In the genomic region with DNA sequence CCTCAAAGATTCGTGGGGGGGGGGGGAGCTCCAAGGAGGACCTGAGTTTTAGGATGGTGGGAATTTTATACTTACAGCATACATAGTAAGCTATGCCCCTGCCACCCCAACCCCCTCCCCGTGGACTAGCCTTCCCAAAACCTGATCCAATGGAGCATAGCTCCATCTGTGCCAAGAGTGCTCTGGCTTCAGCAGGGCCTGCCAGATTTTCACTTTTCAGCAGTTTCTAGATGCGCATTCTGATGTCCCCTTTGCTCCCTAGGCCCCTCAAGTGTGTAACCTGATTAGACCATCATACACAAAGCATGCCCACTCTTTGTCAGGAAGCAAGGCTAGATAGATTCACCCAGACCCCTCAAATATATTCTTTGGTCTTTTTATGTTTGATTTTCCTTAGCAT, we compare ENCODE assay signal across 13 mouse cellular contexts. TPM values are rescaled to one million over a fixed set of nuclear protein-coding genes. Genes with fewer than 3 reads are reported as not detected.
DNase-seq lines count a peak whose midpoint lies in the region; ATAC-seq and TF ChIP-seq lines count a peak whose summit lies in the region.
"Had no signal": no experiment of that assay in that cellular context is flagged by ENCODE, and none has a peak within 500 bp of the region (broad histone marks: within the 10 kb centered on the region; RNA-seq: fewer than 3 reads in every experiment).

No protein-coding gene starts in this region.

- H3K9me3 ChIP-seq in forebrain, embryonic 14.5 days (replicated peaks; ENCODE audit: control insufficient read depth, low read length), result no peaks in the 10 kb centered on the region
- no peaks in the 10 kb centered on the region for H3K9me3 ChIP-seq in forebrain, embryonic 13.5 days (replicated peaks)
- 0 out of 2 replicates have a peak, but pooled peaks cover 3% of the 10 kb centered on the region for H3K9me3 ChIP-seq in kidney, embryonic 16.5 days (ENCODE audit: low read length)
- no peaks in the 10 kb centered on the region for H3K9me3 ChIP-seq in embryonic facial prominence, embryonic 12.5 days
- no peaks in the 10 kb centered on the region for H3K9me3 ChIP-seq in hindbrain, postnatal 0 days (ENCODE audit: low read length)
- H3K9me3 ChIP-seq in intestine, embryonic 16.5 days (ENCODE audit: control insufficient read depth, low read length), result no peaks in the 10 kb centered on the region

- no peak overlapping the region for H3K4me2 ChIP-seq in forebrain, embryonic 14.5 days (ENCODE audit: low read length)
- H3K4me2 ChIP-seq in forebrain, embryonic 13.5 days, result no peak overlapping the region
- H3K4me2 ChIP-seq in kidney, embryonic 16.5 days (replicated peaks; ENCODE audit: low read depth, low read length), result no peak overlapping the region
- H3K4me2 ChIP-seq in embryonic facial prominence, embryonic 12.5 days (replicated peaks), result 0 out of 2 replicates have a peak overlapping the region, but pooled peaks have one; percentile 40
- no peak overlapping the region for H3K4me2 ChIP-seq in hindbrain, postnatal 0 days (ENCODE audit: low read depth, low read length)
- no peak overlapping the region for H3K4me2 ChIP-seq in intestine, embryonic 16.5 days (ENCODE audit: low read depth, low read length)
- H3K4me2 ChIP-seq: neural tube, embryonic 13.5 days had no signal

- peak; percentile 57 for DNase-seq in forebrain, embryonic 14.5 days (ENCODE audit: low spot score)
- DNase-seq in kidney, adult 9 months, result no peak
- peak; percentile 57 for DNase-seq in hindbrain, postnatal 0 days (ENCODE audit: low spot score)
- DNase-seq in thymus, postnatal 0 days (ENCODE audit: low spot score), result no peak
- DNase-seq: cerebellum, postnatal 36 days; thymus, postnatal 36 days had no signal

- TF ChIP-seq CTCF in hindbrain, postnatal 0 days (IDR thresholded peaks at IDR 0.05; ENCODE audit: low read depth), result no peak

- peaks cover 19% of the 10 kb centered on the region for H3K27me3 ChIP-seq in forebrain, embryonic 14.5 days (replicated peaks; ENCODE audit: control insufficient read depth, insufficient read depth, low read length)
- peaks cover 35% of the 10 kb centered on the region for H3K27me3 ChIP-seq in forebrain, embryonic 13.5 days
- peaks cover 21% of the 10 kb centered on the region for H3K27me3 ChIP-seq in kidney, embryonic 16.5 days (ENCODE audit: insufficient read depth, low read length)
- H3K27me3 ChIP-seq in embryonic facial prominence, embryonic 12.5 days, result peaks cover 34% of the 10 kb centered on the region
- H3K27me3 ChIP-seq in hindbrain, postnatal 0 days (ENCODE audit: insufficient read depth, low read length), result peaks cover 13% of the 10 kb centered on the region
- peaks cover 20% of the 10 kb centered on the region for H3K27me3 ChIP-seq in intestine, embryonic 16.5 days (replicated peaks; ENCODE audit: control insufficient read depth, insufficient read depth, low read length)

- ATAC-seq in forebrain, embryonic 14.5 days, result no peak
- ATAC-seq in forebrain, embryonic 13.5 days, result no peak
- 0 out of 2 replicates have a peak, but pooled peaks have one; percentile 5 for ATAC-seq in kidney, embryonic 16.5 days (ENCODE audit: low FRiP score, low TSS enrichment)
- no peak for ATAC-seq in embryonic facial prominence, embryonic 12.5 days (ENCODE audit: insufficient number of reproducible peaks, insufficient read depth, low FRiP score, low TSS enrichment)
- ATAC-seq in hindbrain, postnatal 0 days, result no peak
- ATAC-seq in intestine, embryonic 16.5 days, result no peak
- ATAC-seq: activated CD4-positive, CD25-positive, alpha-beta regulatory T cell, adult 4 months had no signal

- H3K4me1 ChIP-seq in forebrain, embryonic 14.5 days (ENCODE audit: control insufficient read depth, insufficient read depth, low read length), result peaks cover 3% of the 10 kb centered on the region; the same call in 1 of the 2 replicates
- H3K4me1 ChIP-seq in forebrain, embryonic 13.5 days, result peaks cover 29% of the 10 kb centered on the region
- peaks cover 31% of the 10 kb centered on the region for H3K4me1 ChIP-seq in kidney, embryonic 16.5 days (ENCODE audit: insufficient read depth, low read length)
- peaks cover 25% of the 10 kb centered on the region for H3K4me1 ChIP-seq in embryonic facial prominence, embryonic 12.5 days
- peaks cover 9% of the 10 kb centered on the region; the same call in 1 of the 2 replicates for H3K4me1 ChIP-seq in hindbrain, postnatal 0 days (ENCODE audit: insufficient read depth, low read length)
- H3K4me1 ChIP-seq in intestine, embryonic 16.5 days (ENCODE audit: control insufficient read depth, insufficient read depth, low read length), result peaks cover 12% of the 10 kb centered on the region

- 19% methylated on average over 3 of the region's 3 CpGs for WGBS in forebrain, embryonic 14.5 days
- WGBS in forebrain, embryonic 13.5 days, result 24% methylated on average over 3 of the region's 3 CpGs
- WGBS in kidney, embryonic 16.5 days, result 29% methylated on average over 3 of the region's 3 CpGs
- WGBS in embryonic facial prominence, embryonic 12.5 days, result 20% methylated on average over 3 of the region's 3 CpGs
- WGBS in hindbrain, postnatal 0 days, result 25% methylated on average over 3 of the region's 3 CpGs
- WGBS in intestine, embryonic 16.5 days, result 54% methylated on average over 3 of the region's 3 CpGs

- no peak overlapping the region for H3K9ac ChIP-seq in forebrain, embryonic 14.5 days (ENCODE audit: low read length)
- H3K9ac ChIP-seq in forebrain, embryonic 13.5 days, result no peak overlapping the region
- H3K9ac ChIP-seq in kidney, embryonic 16.5 days (replicated peaks; ENCODE audit: low read length), result no peak overlapping the region
- H3K9ac ChIP-seq in embryonic facial prominence, embryonic 12.5 days, result peak overlapping the region; percentile 7; the same call in 1 of the 2 replicates
- no peak overlapping the region for H3K9ac ChIP-seq in hindbrain, postnatal 0 days (replicated peaks; ENCODE audit: low read length)
- no peak overlapping the region for H3K9ac ChIP-seq in intestine, embryonic 16.5 days (ENCODE audit: low read depth, low read length)

- no peak overlapping the region for H3K4me3 ChIP-seq in forebrain, embryonic 14.5 days (ENCODE audit: low read depth, low read length)
- H3K4me3 ChIP-seq in forebrain, embryonic 13.5 days, result no peak overlapping the region
- H3K4me3 ChIP-seq in kidney, embryonic 16.5 days (ENCODE audit: low read length), result no peak overlapping the region
- H3K4me3 ChIP-seq in embryonic facial prominence, embryonic 12.5 days, result no peak overlapping the region
- H3K4me3 ChIP-seq in hindbrain, postnatal 0 days (ENCODE audit: low read length), result no peak overlapping the region
- no peak overlapping the region for H3K4me3 ChIP-seq in intestine, embryonic 16.5 days (ENCODE audit: low read length)
- H3K4me3 ChIP-seq: neural tube, embryonic 13.5 days had no signal

- H3K36me3 ChIP-seq in forebrain, embryonic 14.5 days (ENCODE audit: control insufficient read depth, insufficient read depth, low read length), result no peaks in the 10 kb centered on the region
- H3K36me3 ChIP-seq in forebrain, embryonic 13.5 days (ENCODE audit: poor library complexity, severe bottlenecking), result no peaks in the 10 kb centered on the region
- no peaks in the 10 kb centered on the region for H3K36me3 ChIP-seq in kidney, embryonic 16.5 days (ENCODE audit: insufficient read depth, low read length)
- no peaks in the 10 kb centered on the region for H3K36me3 ChIP-seq in embryonic facial prominence, embryonic 12.5 days
- no peaks in the 10 kb centered on the region for H3K36me3 ChIP-seq in hindbrain, postnatal 0 days (ENCODE audit: insufficient read depth, low read length)
- H3K36me3 ChIP-seq in intestine, embryonic 16.5 days (ENCODE audit: control insufficient read depth, insufficient read depth, low read length), result no peaks in the 10 kb centered on the region
- H3K36me3 ChIP-seq: neural tube, embryonic 13.5 days had no signal

- H3K27ac ChIP-seq in forebrain, embryonic 14.5 days (ENCODE audit: low read depth, low read length), result no peak overlapping the region
- no peak overlapping the region for H3K27ac ChIP-seq in forebrain, embryonic 13.5 days
- H3K27ac ChIP-seq in kidney, embryonic 16.5 days (ENCODE audit: low read length), result peak overlapping the region; percentile 76
- H3K27ac ChIP-seq in embryonic facial prominence, embryonic 12.5 days, result peak overlapping the region; percentile 85
- H3K27ac ChIP-seq in hindbrain, postnatal 0 days, result peak overlapping the region; percentile 65; the same call in 1 of the 2 replicates
- no peak overlapping the region for H3K27ac ChIP-seq in intestine, embryonic 16.5 days (ENCODE audit: low read length)
- H3K27ac ChIP-seq: neural tube, embryonic 13.5 days had no signal

RNA-seq across cellular contexts. Expression of gene Efhd1, which starts 6.0 kb away (rescaled TPM):
- 0.48 and 0.68 TPM in 2 replicates for polyA plus RNA-seq in forebrain, embryonic 14.5 days (2014; fragmentation: Nextera tagmentation; extraction: Ambion mirVana)
- polyA plus RNA-seq in forebrain, embryonic 13.5 days (2015; fragmentation: Nextera tagmentation; extraction: Ambion mirVana), result 1.1 TPM in 2 replicates
- 7.3 and 8.5 TPM in 2 replicates for polyA plus RNA-seq in kidney, embryonic 16.5 days (2015; fragmentation: Nextera tagmentation; extraction: Ambion mirVana)
- polyA plus RNA-seq in embryonic facial prominence, embryonic 12.5 days (2016; fragmentation: Nextera tagmentation; extraction: Ambion mirVana), result 0.98 and 1.5 TPM in 2 replicates
- 12.4 and 13.0 TPM in 2 replicates for total RNA-seq in hindbrain, postnatal 0 days (2014; rRNA removed)
- polyA plus RNA-seq in hindbrain, postnatal 0 days (2015; fragmentation: Nextera tagmentation; extraction: Ambion mirVana), result 6.4 and 7.8 TPM in 2 replicates
- 1.2 and 1.5 TPM in 2 replicates for polyA plus RNA-seq in thymus, postnatal 0 days (2015; fragmentation: Nextera tagmentation; extraction: Ambion mirVana)
- polyA plus RNA-seq in intestine, embryonic 16.5 days (2015; fragmentation: Nextera tagmentation; extraction: Ambion mirVana), result 1.2 and 1.8 TPM in 2 replicates
- total RNA-seq: MEL had no signal
- polyA plus RNA-seq: activated CD4-positive, CD25-positive, alpha-beta regulatory T cell, adult 4 months had no signal

RNA-seq across cellular contexts. Expression of gene Eif4e2, which starts 56.5 kb away (rescaled TPM):
- 56.6 and 61.9 TPM in 2 replicates for polyA plus RNA-seq in forebrain, embryonic 14.5 days (2014; fragmentation: Nextera tagmentation; extraction: Ambion mirVana)
- polyA plus RNA-seq in forebrain, embryonic 13.5 days (2015; fragmentation: Nextera tagmentation; extraction: Ambion mirVana), result 103 and 108 TPM in 2 replicates
- 157 and 160 TPM in 2 replicates for polyA plus RNA-seq in kidney, embryonic 16.5 days (2015; fragmentation: Nextera tagmentation; extraction: Ambion mirVana)
- polyA plus RNA-seq in embryonic facial prominence, embryonic 12.5 days (2016; fragmentation: Nextera tagmentation; extraction: Ambion mirVana), result 179 and 182 TPM in 2 replicates
- total RNA-seq in hindbrain, postnatal 0 days (2014; rRNA removed), result 60.4 and 68.1 TPM in 2 replicates
- polyA plus RNA-seq in hindbrain, postnatal 0 days (2015; fragmentation: Nextera tagmentation; extraction: Ambion mirVana), result 99.7 and 103 TPM in 2 replicates
- 167 and 170 TPM in 2 replicates for polyA plus RNA-seq in thymus, postnatal 0 days (2015; fragmentation: Nextera tagmentation; extraction: Ambion mirVana)
- polyA plus RNA-seq in intestine, embryonic 16.5 days (2015; fragmentation: Nextera tagmentation; extraction: Ambion mirVana), result 161 and 172 TPM in 2 replicates

RNA-seq across cellular contexts. Expression of gene Gigyf2, which starts 56.6 kb away (rescaled TPM):
- 50.0 and 53.6 TPM in 2 replicates for polyA plus RNA-seq in forebrain, embryonic 14.5 days (2014; fragmentation: Nextera tagmentation; extraction: Ambion mirVana)
- 65.4 and 67.4 TPM in 2 replicates for polyA plus RNA-seq in forebrain, embryonic 13.5 days (2015; fragmentation: Nextera tagmentation; extraction: Ambion mirVana)
- 59.2 and 68.3 TPM in 2 replicates for polyA plus RNA-seq in kidney, embryonic 16.5 days (2015; fragmentation: Nextera tagmentation; extraction: Ambion mirVana)
- polyA plus RNA-seq in embryonic facial prominence, embryonic 12.5 days (2016; fragmentation: Nextera tagmentation; extraction: Ambion mirVana), result 60.5 and 61.0 TPM in 2 replicates
- total RNA-seq in hindbrain, postnatal 0 days (2014; rRNA removed), result 56.8 and 58.1 TPM in 2 replicates
- 51.3 and 51.9 TPM in 2 replicates for polyA plus RNA-seq in hindbrain, postnatal 0 days (2015; fragmentation: Nextera tagmentation; extraction: Ambion mirVana)
- polyA plus RNA-seq in thymus, postnatal 0 days (2015; fragmentation: Nextera tagmentation; extraction: Ambion mirVana), result 34.4 and 36.6 TPM in 2 replicates
- polyA plus RNA-seq in intestine, embryonic 16.5 days (2015; fragmentation: Nextera tagmentation; extraction: Ambion mirVana), result 38.4 and 39.1 TPM in 2 replicates

Comparison
In these comparisons a context has a peak if more than half of its experiments do, and no peak if none do; other contexts are left out.
1. DNase-seq: peak in forebrain, embryonic 14.5 days (single experiment) and hindbrain, postnatal 0 days (single experiment); none in kidney, adult 9 months (single experiment) and thymus, postnatal 0 days (single experiment).
2. H3K27ac ChIP-seq: peak in kidney, embryonic 16.5 days (single experiment), embryonic facial prominence, embryonic 12.5 days (single experiment) and hindbrain, postnatal 0 days (single experiment); none in forebrain, embryonic 14.5 days (single experiment), forebrain, embryonic 13.5 days (single experiment) and intestine, embryonic 16.5 days (single experiment).